ENCODE assay signal across 11 mouse cellular contexts in genomic region chr4:103123086-103123485, GRCm38 (mm10). TPM values are rescaled to one million over a fixed set of nuclear protein-coding genes. Genes with fewer than 3 reads are reported as not detected.
DNase-seq lines count a peak whose midpoint lies in the region; ATAC-seq and TF ChIP-seq lines count a peak whose summit lies in the region.
"Had no signal": no experiment of that assay in that cellular context is flagged by ENCODE, and none has a peak within 500 bp of the region (broad histone marks: within the 10 kb centered on the region; RNA-seq: fewer than 3 reads in every experiment).

No protein-coding gene starts in this region.

- H3K27ac ChIP-seq in heart, embryonic 14.5 days (replicated peaks in 1 of 2; ENCODE audit: control insufficient read depth in 1 of 2, insufficient read depth in 1 of 2, low read depth in 2 of 2, low read length in 2 of 2), result peak overlapping the region in 1 of 2 experiments; percentile 41; a peak in 1 of 4 replicates
- no peak overlapping the region for H3K27ac ChIP-seq in brown adipose tissue, adult 24 weeks (replicated peaks; ENCODE audit: low read depth, low read length)
- H3K27ac ChIP-seq in liver, embryonic 14.5 days, result no peak overlapping the region; the same call in 1 of the 2 replicates
- H3K27ac ChIP-seq: lung, embryonic 15.5 days had no signal

- no peaks in the 10 kb centered on the region for H3K9me3 ChIP-seq in heart, embryonic 14.5 days (ENCODE audit: control insufficient read depth, low read length)
- H3K9me3 ChIP-seq in liver, embryonic 14.5 days (ENCODE audit: control insufficient read depth, low read length), result no peaks in the 10 kb centered on the region
- H3K9me3 ChIP-seq: lung, embryonic 15.5 days had no signal

- H3K9ac ChIP-seq in heart, embryonic 14.5 days (ENCODE audit: low read length), result 0 out of 2 replicates have a peak overlapping the region, but pooled peaks have one; percentile 38
- peak overlapping the region; percentile 31; the same call in 1 of the 2 replicates for H3K9ac ChIP-seq in liver, embryonic 14.5 days (replicated peaks)
- H3K9ac ChIP-seq: lung, embryonic 15.5 days had no signal

- no peak for TF ChIP-seq CTCF in liver, embryonic 14.5 days (IDR thresholded peaks at IDR 0.05; ENCODE audit: low read depth)

- no peak for DNase-seq in heart, postnatal 25 days (ENCODE audit: low spot score)
- peak; percentile 5 to 20 for DNase-seq in B cell, adult 2 months
- DNase-seq in liver, embryonic 14.5 days (ENCODE audit: low read depth in 3 of 3, low spot score in 3 of 3), result no peak
- no peak for DNase-seq in left cerebral cortex, postnatal 25 days (ENCODE audit: low spot score in 2 of 2)
- no peak for DNase-seq in spleen, adult 18-20 months
- DNase-seq: cerebellum, adult 11 months had no signal

- no peak overlapping the region for H3K4me3 ChIP-seq in heart, embryonic 14.5 days (ENCODE audit: control insufficient read depth in 1 of 2, insufficient read depth in 1 of 2, low read depth in 1 of 2, low read length in 2 of 2)
- peak overlapping the region; percentile 0; the same call in 1 of the 2 replicates for H3K4me3 ChIP-seq in brown adipose tissue, adult 24 weeks (ENCODE audit: insufficient read depth, low read depth, low read length)
- H3K4me3 ChIP-seq in liver, embryonic 14.5 days (ENCODE audit: insufficient read depth in 1 of 2, low read depth in 2 of 2, low read length in 2 of 2), result peak overlapping the region in 1 of 2 experiments; percentile 13; a peak in 1 of 4 replicates
- H3K4me3 ChIP-seq: lung, embryonic 15.5 days had no signal

- intact Hi-C loops in heart, postnatal 25 days (cut with DNase I), result loop anchor here (2.0 to 10.0 kb wide), 2 partner anchors 18 to 1758 kb away; no protein-coding TSS in a partner anchor
- intact Hi-C loops in left cerebral cortex, postnatal 25 days (cut with DNase I), result no loop called here

- ATAC-seq in heart, embryonic 14.5 days (ENCODE audit: insufficient number of reproducible peaks, insufficient read depth, low FRiP score, low read depth), result no peak
- no peak for ATAC-seq in liver, embryonic 14.5 days (ENCODE audit: insufficient read depth)
- no peak for ATAC-seq in monocyte, adult 5-6 weeks (replicated peaks; ENCODE audit: insufficient number of reproducible peaks, low FRiP score, low TSS enrichment, poor library complexity, severe bottlenecking)
- ATAC-seq: hindbrain, embryonic 16.5 days had no signal

- H3K36me3 ChIP-seq in heart, embryonic 14.5 days (ENCODE audit: control insufficient read depth, insufficient read depth, low read length), result no peaks in the 10 kb centered on the region
- no peaks in the 10 kb centered on the region for H3K36me3 ChIP-seq in liver, embryonic 14.5 days (replicated peaks; ENCODE audit: control insufficient read depth, insufficient read depth, low read depth)
- H3K36me3 ChIP-seq: lung, embryonic 15.5 days had no signal

- TF ChIP-seq EP300 in liver, embryonic 14.5 days (IDR thresholded peaks at IDR 0.05; ENCODE audit: low read depth), result no peak

- H3K27me3 ChIP-seq in heart, embryonic 14.5 days (ENCODE audit: control insufficient read depth, insufficient read depth, low read length), result no peaks in the 10 kb centered on the region
- no peaks in the 10 kb centered on the region for H3K27me3 ChIP-seq in liver, embryonic 14.5 days (ENCODE audit: control insufficient read depth, insufficient read depth, low read length)
- H3K27me3 ChIP-seq: lung, embryonic 15.5 days had no signal

- 14% methylated on average over 2 of the region's 2 CpGs for WGBS in heart, embryonic 14.5 days
- 22% methylated on average over 2 of the region's 2 CpGs for WGBS in liver, embryonic 14.5 days (ENCODE audit: insufficient replicate concordance)

- H3K4me1 ChIP-seq in heart, embryonic 14.5 days (ENCODE audit: control insufficient read depth in 2 of 2, insufficient read depth in 2 of 2, low read length in 2 of 2), result peaks cover 0 to 22% of the 10 kb centered on the region in 2 experiments; a peak in 3 of 4 replicates
- peaks cover 13% of the 10 kb centered on the region; the same call in 1 of the 2 replicates for H3K4me1 ChIP-seq in brown adipose tissue, adult 24 weeks (ENCODE audit: control insufficient read depth, insufficient read depth, insufficient read length, low read length)
- H3K4me1 ChIP-seq in liver, embryonic 14.5 days (replicated peaks; ENCODE audit: control insufficient read depth in 2 of 2, insufficient read depth in 2 of 2, low read length in 1 of 2), result peaks cover 11 to 20% of the 10 kb centered on the region in 2 experiments

- H3K4me2 ChIP-seq in heart, embryonic 14.5 days (ENCODE audit: low read length), result peak overlapping the region; percentile 32
- H3K4me2 ChIP-seq in liver, embryonic 14.5 days (ENCODE audit: low read depth), result peak overlapping the region; percentile 81
- H3K4me2 ChIP-seq: lung, embryonic 15.5 days had no signal

RNA-seq across cellular contexts. Expression of gene Wdr78, which starts 8.7 kb away (rescaled TPM):
- 0.89 and 1.2 TPM in 2 replicates for polyA plus RNA-seq in heart, embryonic 14.5 days (2014; fragmentation: Nextera tagmentation; extraction: Ambion mirVana)
- total RNA-seq in heart, postnatal 25 days (2021), result 1 to 10 TPM in 1 of 2 experiments, under 1 TPM in 1; 0.64 to 1.6 TPM
- 1.2 and 1.5 TPM in 2 replicates for polyA plus RNA-seq in brown adipose tissue, adult 24 weeks (2012; ENCODE audit: insufficient read depth, insufficient read length, missing spikeins)
- 0.38 and 0.61 TPM in 2 replicates for polyA plus RNA-seq in liver, embryonic 14.5 days (2012; rRNA removed)
- 0.33 and 0.62 TPM in 2 replicates for polyA plus RNA-seq in liver, embryonic 14.5 days (2014; fragmentation: Nextera tagmentation; extraction: Ambion mirVana)
- 10 to 100 TPM; 13.0 to 16.5 TPM for total RNA-seq in left cerebral cortex, postnatal 25 days (2021)
- 0.75 to 1.4 TPM (median 0.86 TPM) in 3 replicates for total RNA-seq in monocyte, adult 5-6 weeks (2017)

RNA-seq across cellular contexts. Expression of gene Mier1, which starts 8.9 kb away (rescaled TPM):
- polyA plus RNA-seq in heart, embryonic 14.5 days (2014; fragmentation: Nextera tagmentation; extraction: Ambion mirVana), result 27.4 and 36.1 TPM in 2 replicates
- total RNA-seq in heart, postnatal 25 days (2021), result 10 to 100 TPM; 31.1 to 35.6 TPM
- polyA plus RNA-seq in brown adipose tissue, adult 24 weeks (2012; ENCODE audit: insufficient read depth, insufficient read length, missing spikeins), result 26.7 and 26.8 TPM in 2 replicates
- 9.7 and 13.8 TPM in 2 replicates for polyA plus RNA-seq in liver, embryonic 14.5 days (2012; rRNA removed)
- polyA plus RNA-seq in liver, embryonic 14.5 days (2014; fragmentation: Nextera tagmentation; extraction: Ambion mirVana), result 20.5 and 21.8 TPM in 2 replicates
- total RNA-seq in left cerebral cortex, postnatal 25 days (2021), result 10 to 100 TPM; 39.1 to 42.7 TPM
- total RNA-seq in monocyte, adult 5-6 weeks (2017), result 169 to 216 TPM (median 182 TPM) in 3 replicates

Comparison
In these comparisons a context has a peak if more than half of its experiments do, and no peak if none do; other contexts are left out.
1. DNase-seq: peak in B cell, adult 2 months (2 of 2); none in heart, postnatal 25 days (single experiment), liver, embryonic 14.5 days (0 of 3), left cerebral cortex, postnatal 25 days (0 of 2) and spleen, adult 18-20 months (0 of 2).